Mouse (Mus musculus) left cerebral cortex, postnatal 10 days (tissue): ENCODE measurements around the gene Polr2a. TPM values are rescaled to one million over a fixed set of nuclear protein-coding genes. Genes with fewer than 3 reads are reported as not detected.
A peak's percentile ranks its signal among the peaks of the same experiment; 100 is the strongest.

ENCODE experiments used
- DNase-seq, 2 experiments: peaks; one replicate each; pipeline ENCODE4 v3.0.0; 2021 to 2022; ENCODE audit warnings: low spot score in 2 of 2, mixed read lengths in 1 of 2; ENCODE audit errors: extremely low spot score in 1 of 2
- intact Hi-C: fragments of 180-260 bp; cut with DNase I; formaldehyde crosslinking; loops from one replicate; pipeline ENCODE4 v1.15.1; 2025
- total RNA-seq, 2 experiments: library from RNA; stranded (reverse); gene quantifications; 2 replicates each; pipeline ENCODE4 v1.2.3; 2021

The Polr2a gene
- total RNA-seq, 2 experiments from 2014 or later = 52.1 to 52.9 TPM

GRCm38 (mm10) chr11:69695361-69696181 lies 62.9 kb downstream of the Polr2a start, which contains the start of the genes Tnfsf12 and Tnfsfm13:
TSS of gene Tnfsf12 (minus strand) at chr11:69695849.
TSS of gene Tnfsfm13 (minus strand) at chr11:69696098.
- intact Hi-C loops = no loop called here

GRCm38 (mm10) chr11:69695046-69695360 lies 63.4 kb downstream of the Polr2a start:
- intact Hi-C loops = no loop called here
- no peak for DNase-seq

More at GRCm38 (mm10) chr11:69695361-69696181, 62.9 kb downstream of the Polr2a start, which contains the start of the genes Tnfsf12 and Tnfsfm13:
- DNase-seq = peak in 1 of 2 experiments; percentile 87

- intact Hi-C loops = no loop called here
Measured at GRCm38 (mm10) chr11:69693421-69693965, 64.9 kb downstream of the Polr2a start.

GRCm38 (mm10) chr11:69692863-69693262 lies 65.6 kb downstream of the Polr2a start:
- intact Hi-C loops = no loop called here
- no peak for DNase-seq

More at GRCm38 (mm10) chr11:69693421-69693965, 64.9 kb downstream of the Polr2a start:
- no peak for DNase-seq

GRCm38 (mm10) chr11:69692196-69692811 lies 66.1 kb downstream of the Polr2a start:
- no peak for DNase-seq
- intact Hi-C loops = no loop called here

GRCm38 (mm10) chr11:69689891-69690290 lies 68.5 kb downstream of the Polr2a start:
- no peak for DNase-seq
- intact Hi-C loops = no loop called here

- DNase-seq = no peak
- intact Hi-C loops = no loop called here
Measured at GRCm38 (mm10) chr11:69687061-69687460, 71.4 kb downstream of the Polr2a start.

- DNase-seq = peak in 1 of 2 experiments; percentile 88
- intact Hi-C loops = no loop called here
Measured at GRCm38 (mm10) chr11:69686377-69686776, 72.1 kb downstream of the Polr2a start.

- DNase-seq = peak in 1 of 2 experiments; percentile 84
- intact Hi-C loops = no loop called here
Measured at GRCm38 (mm10) chr11:69685526-69686148, 72.8 kb downstream of the Polr2a start, which contains the start of gene Tnfsf13. TSS of gene Tnfsf13 (minus strand) at chr11:69685784.

GRCm38 (mm10) chr11:69684936-69685335 lies 73.5 kb downstream of the Polr2a start:
- intact Hi-C loops = loop anchor here (5.0 kb wide), 1 partner anchor 32 kb away; no protein-coding TSS in a partner anchor
- DNase-seq = no peak

GRCm38 (mm10) chr11:69684128-69684745 lies 74.2 kb downstream of the Polr2a start:
- peak in 1 of 2 experiments; percentile 59 for DNase-seq
- intact Hi-C loops = loop anchor here (5.0 kb wide), 1 partner anchor 33 kb away; no protein-coding TSS in a partner anchor

Other genes starting within 250 kb of the Polr2a start
- 1 to 10 TPM; 4.2 to 5.7 TPM for gene Dnah2, start 209.5 kb downstream of the Polr2a start, total RNA-seq
- 100 to 1,000 TPM; 147 to 154 TPM for gene Efnb3, start 198.4 kb downstream of the Polr2a start, total RNA-seq
- 1 to 10 TPM; 6.3 to 7.6 TPM for gene Wrap53, start 178.4 kb downstream of the Polr2a start, total RNA-seq
- 10 to 100 TPM; 20.5 to 26.1 TPM for gene Trp53, start 178.3 kb downstream of the Polr2a start, total RNA-seq
- 100 to 1,000 TPM; 395 to 416 TPM for gene Atp1b2, start 152.7 kb downstream of the Polr2a start, total RNA-seq
- not detected for gene Shbg, start 140.7 kb downstream of the Polr2a start, total RNA-seq
- 10 to 100 TPM; 12.7 to 15.2 TPM for gene Sat2, start 136.6 kb downstream of the Polr2a start, total RNA-seq
- 10 to 100 TPM; 92.0 to 99.4 TPM for gene Fxr2, start 125.6 kb downstream of the Polr2a start, total RNA-seq
- not detected for gene Sox15, start 103.3 kb downstream of the Polr2a start, total RNA-seq
- gene Mpdu1, start 96.0 kb downstream of the Polr2a start, total RNA-seq = 10 to 100 TPM; 87.3 to 95.6 TPM
- gene Cd68, start 92.5 kb downstream of the Polr2a start, total RNA-seq = 10 to 100 TPM; 11.6 to 12.2 TPM
- 100 to 1,000 TPM; 455 to 466 TPM for gene Eif4a1, start 86.2 kb downstream of the Polr2a start, total RNA-seq
- 100 to 1,000 TPM in 1 of 2 experiments, 10 to 100 TPM in 1; 96.9 to 103 TPM for gene Senp3, start 76.6 kb downstream of the Polr2a start, total RNA-seq
- 1 to 10 TPM in 1 of 2 experiments, under 1 TPM in 1; 0.39 to 1.6 TPM for gene Tnfsf13, start 72.9 kb downstream of the Polr2a start, total RNA-seq
- gene Tnfsf12, start 62.8 kb downstream of the Polr2a start, total RNA-seq = 1 to 10 TPM; 7.4 TPM
- gene Tnfsfm13, start 62.5 kb downstream of the Polr2a start, total RNA-seq = 1 to 10 TPM in 1 of 2 experiments, under 1 TPM in 1; 0.81 to 1.5 TPM
- gene Slc35g3, start 3.3 kb upstream of the Polr2a start, total RNA-seq = not detected
- gene Zbtb4, start 7.3 kb upstream of the Polr2a start, total RNA-seq = 10 to 100 TPM; 57.1 to 67.6 TPM
- gene Chrnb1, start 37.3 kb upstream of the Polr2a start, total RNA-seq = 1 to 10 TPM in 1 of 2 experiments, under 1 TPM in 1; 0.95 to 1.2 TPM
- 10 to 100 TPM; 20.0 to 21.5 TPM for gene Fgf11, start 43.2 kb upstream of the Polr2a start, total RNA-seq
- gene Tmem102, start 47.0 kb upstream of the Polr2a start, total RNA-seq = not detected
- gene Gm39566, start 56.7 kb upstream of the Polr2a start, total RNA-seq = not detected
- gene Spem2, start 59.8 kb upstream of the Polr2a start, total RNA-seq = not detected
- gene Spem1, start 63.5 kb upstream of the Polr2a start, total RNA-seq = under 1 TPM; 0.45 to 0.57 TPM
- gene Nlgn2, start 79.1 kb upstream of the Polr2a start, total RNA-seq = 100 to 1,000 TPM; 268 to 274 TPM
- 100 to 1,000 TPM; 151 to 159 TPM for gene Tmem256, start 79.9 kb upstream of the Polr2a start, total RNA-seq
- 10 to 100 TPM; 28.4 to 32.2 TPM for gene Plscr3, start 87.7 kb upstream of the Polr2a start, total RNA-seq
- under 1 TPM; 0.11 to 0.14 TPM for gene Tnk1, start 100.1 kb upstream of the Polr2a start, total RNA-seq
- gene Tmem95, start 119.4 kb upstream of the Polr2a start, total RNA-seq = not detected
- under 1 TPM; 0.57 to 0.62 TPM for gene Kctd11, start 122.8 kb upstream of the Polr2a start, total RNA-seq
- under 1 TPM; 0.15 to 0.26 TPM for gene Acap1, start 136.9 kb upstream of the Polr2a start, total RNA-seq
- 1 to 10 TPM; 1.8 TPM for gene 2810408A11Rik, start 142.3 kb upstream of the Polr2a start, total RNA-seq
- gene Neurl4, start 142.4 kb upstream of the Polr2a start, total RNA-seq = 100 to 1,000 TPM; 126 to 129 TPM
- gene Gps2, start 155.3 kb upstream of the Polr2a start, total RNA-seq = 10 to 100 TPM; 24.8 to 25.7 TPM
- gene Eif5a, start 163.3 kb upstream of the Polr2a start, total RNA-seq = 100 to 1,000 TPM; 525 to 535 TPM
- 1 to 10 TPM; 9.5 TPM for gene Ybx2, start 177.2 kb upstream of the Polr2a start, total RNA-seq
- gene Slc2a4, start 189.6 kb upstream of the Polr2a start, total RNA-seq = 1 to 10 TPM; 1.3 to 1.4 TPM
- gene Cldn7, start 206.1 kb upstream of the Polr2a start, total RNA-seq = not detected
- gene Ctdnep1, start 222.5 kb upstream of the Polr2a start, total RNA-seq = 100 to 1,000 TPM; 104 to 118 TPM
- gene Elp5, start 223.9 kb upstream of the Polr2a start, total RNA-seq = 100 to 1,000 TPM; 114 to 125 TPM
- 100 to 1,000 TPM; 252 to 266 TPM for gene Gabarap, start 232.5 kb upstream of the Polr2a start, total RNA-seq
- gene Phf23, start 237.1 kb upstream of the Polr2a start, total RNA-seq = 10 to 100 TPM; 35.2 to 38.6 TPM
- gene Dvl2, start 242.0 kb upstream of the Polr2a start, total RNA-seq = 10 to 100 TPM; 27.5 to 30.3 TPM